Comparison of ENCODE assay signal across 8 mouse cellular contexts in genomic region chr6:124808358-124809012, GRCm38 (mm10). TPM values are rescaled to one million over a fixed set of nuclear protein-coding genes. Genes with fewer than 3 reads are reported as not detected.
A peak's percentile ranks its signal among the peaks of the same experiment; 100 is the strongest.
DNase-seq lines count a peak whose midpoint lies in the region; ATAC-seq and TF ChIP-seq lines count a peak whose summit lies in the region.

Gene Spsb2 (plus strand): TSS chr6:124808661.

- H3K4me3 ChIP-seq in G1E (ENCODE audit: low read depth, low read length) (peak within 1 kb of the TSS; percentile 74), macrophage (ENCODE audit: inconsistent target) (peak within 1 kb of the TSS; percentile 98)
- peak within 1 kb of the TSS; percentile 89 for H3K4me3 ChIP-seq in bone marrow macrophage, adult 2 months (ENCODE audit: insufficient read depth, low read length)
- H3K4me3 ChIP-seq in forebrain, embryonic 11.5 days (ENCODE audit: low read depth, low read length) = peak within 1 kb of the TSS; percentile 40

- no peak for TF ChIP-seq CTCF in G1E (IDR thresholded peaks at IDR 0.05; ENCODE audit: low read depth, low read length)
- TF ChIP-seq CTCF in bone marrow macrophage, adult 2 months (IDR thresholded peaks at IDR 0.05; ENCODE audit: low read depth, low read length) = no peak

- intact Hi-C loops in heart, postnatal 14 days (cut with DNase I) = loop anchor here (5.0 kb wide), 1 partner anchor 51 kb away; the partner anchor contains the start of genes Atn1 and Gm45234

- WGBS in forebrain, embryonic 11.5 days = 3% methylated on average over 29 of the region's 29 CpGs
- WGBS in large intestine, adult 2 months = 1% methylated on average over 29 of the region's 29 CpGs
- WGBS in macrophage (ENCODE audit: missing documents) = 7% methylated on average over 27 of the region's 29 CpGs

- no peaks in the 10 kb centered on the region for H3K9me3 ChIP-seq in G1E (replicated peaks)
- no peaks in the 10 kb centered on the region for H3K9me3 ChIP-seq in forebrain, embryonic 11.5 days (ENCODE audit: control insufficient read depth, low read length)

- no peak for DNase-seq in G1E (ENCODE audit: low spot score)
- peak; percentile 86 for DNase-seq in forebrain, embryonic 11.5 days (ENCODE audit: low spot score)
- DNase-seq in heart, postnatal 14 days = peak; percentile 79 to 82
- DNase-seq in large intestine, adult 2 months (ENCODE audit: low read depth, low spot score) = no peak
- DNase-seq in retina, postnatal 7 days (ENCODE audit: low read depth, low spot score) = peak; percentile 51

- peaks cover 82% of the 10 kb centered on the region for H3K4me1 ChIP-seq in G1E (ENCODE audit: insufficient read depth, low read depth, low read length)
- H3K4me1 ChIP-seq in bone marrow macrophage, adult 2 months (ENCODE audit: control insufficient read depth, insufficient read depth, low read length) = peaks cover 38% of the 10 kb centered on the region
- H3K4me1 ChIP-seq in forebrain, embryonic 11.5 days (replicated peaks; ENCODE audit: control insufficient read depth, insufficient read depth, low read length) = peaks cover 20% of the 10 kb centered on the region

- peak; percentile 17 for ATAC-seq in G1E (ENCODE audit: extremely low read depth, insufficient number of reproducible peaks, low FRiP score, poor library complexity, severe bottlenecking)
- ATAC-seq in forebrain, embryonic 11.5 days (replicated peaks; ENCODE audit: low FRiP score) = peak; percentile 53
- ATAC-seq in activated CD4-positive, CD25-positive, alpha-beta regulatory T cell, adult 4 months = no peak

- peak within 1 kb of the TSS; percentile 89 for H3K4me2 ChIP-seq in forebrain, embryonic 11.5 days (ENCODE audit: low read depth, low read length, severe bottlenecking)

- peak within 1 kb of the TSS; percentile 94 for H3K27ac ChIP-seq in bone marrow macrophage, adult 2 months (ENCODE audit: insufficient read depth, low read depth, low read length)
- H3K27ac ChIP-seq in forebrain, embryonic 11.5 days (ENCODE audit: low read depth, low read length) = peak within 1 kb of the TSS; percentile 75
- peak within 1 kb of the TSS; percentile 95 for H3K27ac ChIP-seq in macrophage

- H3K36me3 ChIP-seq in G1E (replicated peaks) (peaks cover 53% of the 10 kb centered on the region), macrophage (ENCODE audit: inconsistent target) (peaks cover 12% of the 10 kb centered on the region; the same call in 1 of the 2 replicates)
- H3K36me3 ChIP-seq in forebrain, embryonic 11.5 days (ENCODE audit: control insufficient read depth, insufficient read depth, low read length) = peaks cover 11% of the 10 kb centered on the region; the same call in 1 of the 2 replicates

- no peaks in the 10 kb centered on the region for H3K27me3 ChIP-seq in G1E (ENCODE audit: insufficient read depth, low read length)
- H3K27me3 ChIP-seq in forebrain, embryonic 11.5 days (ENCODE audit: control insufficient read depth, insufficient read depth, low read length) = no peaks in the 10 kb centered on the region

- TF ChIP-seq POLR2A in bone marrow macrophage, adult 2 months (IDR thresholded peaks at IDR 0.05; ENCODE audit: borderline replicate concordance, low read depth, low read length) = no peak

- H3K79me2 ChIP-seq in macrophage (ENCODE audit: inconsistent target) = peaks cover 49% of the 10 kb centered on the region

- H3K9ac ChIP-seq in forebrain, embryonic 11.5 days (ENCODE audit: low read length) = peak within 1 kb of the TSS; percentile 58

RNA-seq across cellular contexts. Expression of gene Spsb2, which starts in this region (rescaled TPM):
- total RNA-seq in G1E (2014; fragmentation: Nextera tagmentation) (1.9 TPM in 2 replicates), G1E (2017) (6.9 and 9.4 TPM in 2 replicates)
- polyA plus RNA-seq in G1E (2012) (10.1 and 10.9 TPM in 2 replicates), macrophage (2018) (24.2 to 48.9 TPM (median 43.2 TPM) in 3 replicates)
- 31.4 and 43.6 TPM in 2 replicates for polyA plus RNA-seq in bone marrow macrophage, adult 2 months (2012; ENCODE audit: insufficient read depth, insufficient read length, missing spikeins)
- polyA plus RNA-seq in forebrain, embryonic 11.5 days (2014; fragmentation: Nextera tagmentation; extraction: Ambion mirVana) = 7.5 and 8.4 TPM in 2 replicates
- 1 to 10 TPM; 3.2 to 3.5 TPM for total RNA-seq in heart, postnatal 14 days (2021)
- 23.9 and 28.5 TPM in 2 replicates for polyA plus RNA-seq in large intestine, adult 2 months (2012; rRNA removed)
- 10 to 100 TPM in 16 of 26 experiments, 1 to 10 TPM in 10; 3.8 to 57.7 (median 13.4) TPM for total RNA-seq in macrophage (2018; cell fraction: chromatin; rRNA removed)
- 10 to 100 TPM; 13.6 to 65.5 (median 43.0) TPM for total RNA-seq in macrophage (2018; cell fraction: cytosol; rRNA removed)
- 10 to 100 TPM in 24 of 26 experiments, 1 to 10 TPM in 2; 7.9 to 47.7 (median 21.7) TPM for total RNA-seq in macrophage (2018; cell fraction: nucleus; rRNA removed)
- polyA plus RNA-seq in activated CD4-positive, CD25-positive, alpha-beta regulatory T cell, adult 4 months (2017; shearing (Covaris generic)) = 1 to 10 TPM; 1.5 to 2.1 TPM

Comparison
In these comparisons a context has a peak if more than half of its experiments do, and no peak if none do; other contexts are left out.
1. DNase-seq: peak in forebrain, embryonic 11.5 days (single experiment), heart, postnatal 14 days (2 of 2) and retina, postnatal 7 days (single experiment); none in G1E (single experiment) and large intestine, adult 2 months (single experiment).
2. H3K4me3 ChIP-seq: peak in every context shown above with its lines; median percentile 98 in macrophage; 89 in bone marrow macrophage, adult 2 months; 74 in G1E; 40 in forebrain, embryonic 11.5 days.
3. Peak in every context shown above with its lines, with median percentiles within 50 percentile points of each other: H3K27ac ChIP-seq.